Mouse (Mus musculus) heart, embryonic 15.5 days (tissue): ENCODE measurements around the gene Syn3. TPM values are rescaled to one million over a fixed set of nuclear protein-coding genes. Genes with fewer than 3 reads are reported as not detected.

Experiments
- ATAC-seq: fragments of 200-750 bp; cut with Nextera tagmentation; replicated peaks from 2 replicates; pipeline ENCODE4 v1.8.0; 2017; ENCODE audit warnings: low read depth, moderate TSS enrichment; ENCODE audit not compliant: insufficient number of reproducible peaks, insufficient read depth, low FRiP score
- H3K27ac ChIP-seq: fragments of 300-500 bp; sonication (generic); 2 replicates; pipeline ENCODE4 v1.5.1; 2015; ENCODE audit warnings: mild to moderate bottlenecking, inconsistent platforms
- H3K27me3 ChIP-seq: fragments of 300-500 bp; sonication (generic); 2 replicates; pipeline ENCODE4 v1.6.1; 2015; ENCODE audit warnings: inconsistent platforms
- H3K36me3 ChIP-seq: fragments of 300-500 bp; sonication (generic); 2 replicates; pipeline ENCODE4 v1.6.1; 2015; ENCODE audit warnings: mild to moderate bottlenecking, inconsistent platforms
- H3K4me1 ChIP-seq: fragments of 300-500 bp; sonication (generic); replicated peaks from 2 replicates; pipeline ENCODE4 v1.6.1; 2015; ENCODE audit warnings: inconsistent platforms
- H3K4me2 ChIP-seq: fragments of 300-500 bp; sonication (generic); 2 replicates; pipeline ENCODE4 v1.6.1; 2015; ENCODE audit warnings: inconsistent platforms, mild to moderate bottlenecking, moderate library complexity
- H3K4me3 ChIP-seq: fragments of 300-500 bp; sonication (generic); 2 replicates; pipeline ENCODE4 v1.5.1; 2015; ENCODE audit warnings: mild to moderate bottlenecking, inconsistent platforms
- H3K9ac ChIP-seq: fragments of 300-500 bp; sonication (generic); 2 replicates; pipeline ENCODE4 v1.6.1; 2015; ENCODE audit warnings: mild to moderate bottlenecking, inconsistent platforms
- H3K9me3 ChIP-seq: fragments of 300-500 bp; sonication (generic); replicated peaks from 2 replicates; pipeline ENCODE4 v1.6.1; 2016; ENCODE audit warnings: inconsistent platforms
- WGBS: fragments of 180-500 bp; shearing (Covaris S2); methylation state at CpG from one replicate; pipeline ENCODE4 v1.1.7; 2015; ENCODE audit warnings: mixed read lengths; 5-methylcytosine and 5-hydroxymethylcytosine counted together
- polyA plus RNA-seq: library from polyadenylated mRNA; unstranded; fragments of >200 nt; fragmentation: Nextera tagmentation; extraction: Ambion mirVana; gene quantifications from 2 replicates; pipeline ENCODE4 v1.2.1, GENCODE M21; 2015

Syn3 gene
- polyA plus RNA-seq, 1 experiment from 2014 or later = 0.82 TPM

- ATAC-seq = peak; percentile 43
These were observed 331.8 kb downstream of the Syn3 start for GRCm38 (mm10) chr10:86166854-86167268.

GRCm38 (mm10) chr10:86164098-86164497 is 334.6 kb downstream of the Syn3 start:
- peaks cover 15% of the 10 kb centered on the region for H3K4me1 ChIP-seq
- H3K9ac ChIP-seq = no peak overlapping the region
- 58% methylated on average over 3 of the region's 3 CpGs for WGBS
- H3K27me3 ChIP-seq = no peaks in the 10 kb centered on the region
- ATAC-seq = no peak
- no peaks in the 10 kb centered on the region for H3K9me3 ChIP-seq
- no peaks in the 10 kb centered on the region for H3K36me3 ChIP-seq
- H3K4me3 ChIP-seq = no peak overlapping the region
- H3K4me2 ChIP-seq = no peak overlapping the region
- no peak overlapping the region for H3K27ac ChIP-seq

More at GRCm38 (mm10) chr10:86166854-86167268, 331.8 kb downstream of the Syn3 start:
- no peaks in the 10 kb centered on the region for H3K27me3 ChIP-seq
- WGBS = 8% methylated on average over 4 of the region's 4 CpGs
- no peaks in the 10 kb centered on the region for H3K36me3 ChIP-seq
- peaks cover 9% of the 10 kb centered on the region for H3K4me1 ChIP-seq
- no peak overlapping the region for H3K9ac ChIP-seq
- H3K27ac ChIP-seq = peak overlapping the region; percentile 68
- no peak overlapping the region for H3K4me3 ChIP-seq
- H3K9me3 ChIP-seq = no peaks in the 10 kb centered on the region
- no peak overlapping the region for H3K4me2 ChIP-seq

- H3K4me1 ChIP-seq = peaks cover 12% of the 10 kb centered on the region
- no peaks in the 10 kb centered on the region for H3K9me3 ChIP-seq
- WGBS = 29% methylated on average over 6 of the region's 6 CpGs
- no peak overlapping the region for H3K4me3 ChIP-seq
- 0 out of 2 replicates have a peak, but pooled peaks have one; percentile 28 for ATAC-seq
- H3K36me3 ChIP-seq = no peaks in the 10 kb centered on the region
- H3K27me3 ChIP-seq = no peaks in the 10 kb centered on the region
- H3K9ac ChIP-seq = no peak overlapping the region
- no peak overlapping the region for H3K27ac ChIP-seq
- no peak overlapping the region for H3K4me2 ChIP-seq
These were observed 336.9 kb downstream of the Syn3 start for GRCm38 (mm10) chr10:86161783-86162271.

- no peaks in the 10 kb centered on the region for H3K36me3 ChIP-seq
- ATAC-seq = 0 out of 2 replicates have a peak, but pooled peaks have one; percentile 18
- H3K27ac ChIP-seq = 0 out of 2 replicates have a peak overlapping the region, but pooled peaks have one; percentile 7
- no peaks in the 10 kb centered on the region for H3K9me3 ChIP-seq
- no peak overlapping the region for H3K4me3 ChIP-seq
- no peak overlapping the region for H3K4me2 ChIP-seq
- WGBS = 75% methylated on average over 8 of the region's 8 CpGs
- peaks cover 9% of the 10 kb centered on the region for H3K4me1 ChIP-seq
- no peaks in the 10 kb centered on the region for H3K27me3 ChIP-seq
- H3K9ac ChIP-seq = no peak overlapping the region
These were observed 340.3 kb downstream of the Syn3 start for GRCm38 (mm10) chr10:86158198-86158899.

GRCm38 (mm10) chr10:86155344-86155743 is 343.4 kb downstream of the Syn3 start:
- WGBS = 62% methylated on average over 3 of the region's 3 CpGs
- Histone ChIP-seq H3K4me2 (no peak overlapping the region), H3K4me1 (peaks cover 3% of the 10 kb centered on the region; the same call in 1 of the 2 replicates), H3K36me3 (no peaks in the 10 kb centered on the region), H3K9ac (no peak overlapping the region), H3K27me3 (no peaks in the 10 kb centered on the region), H3K4me3 (no peak overlapping the region), H3K9me3 (no peaks in the 10 kb centered on the region), H3K27ac (no peak overlapping the region)
- ATAC-seq = no peak

GRCm38 (mm10) chr10:86153221-86153620 is 345.5 kb downstream of the Syn3 start:
- Histone ChIP-seq H3K9ac (no peak overlapping the region), H3K4me1 (peaks cover 3% of the 10 kb centered on the region; the same call in 1 of the 2 replicates), H3K27ac (no peak overlapping the region), H3K9me3 (no peaks in the 10 kb centered on the region), H3K4me3 (no peak overlapping the region), H3K4me2 (no peak overlapping the region), H3K36me3 (no peaks in the 10 kb centered on the region), H3K27me3 (no peaks in the 10 kb centered on the region)
- ATAC-seq = no peak

GRCm38 (mm10) chr10:86151357-86151756 is 347.3 kb downstream of the Syn3 start:
- Histone ChIP-seq H3K4me2 (no peak overlapping the region), H3K4me3 (no peak overlapping the region), H3K27ac (no peak overlapping the region), H3K9me3 (no peaks in the 10 kb centered on the region), H3K4me1 (peaks cover 3% of the 10 kb centered on the region; the same call in 1 of the 2 replicates), H3K27me3 (no peaks in the 10 kb centered on the region), H3K9ac (no peak overlapping the region), H3K36me3 (no peaks in the 10 kb centered on the region)
- ATAC-seq = no peak
- WGBS = 50% methylated on average over 5 of the region's 5 CpGs

GRCm38 (mm10) chr10:86150076-86150475 is 348.6 kb downstream of the Syn3 start:
- 41% methylated on average over 1 of the region's 1 CpGs for WGBS
- Histone ChIP-seq H3K4me3 (no peak overlapping the region), H3K9ac (no peak overlapping the region), H3K4me1 (peaks cover 3% of the 10 kb centered on the region; the same call in 1 of the 2 replicates), H3K4me2 (no peak overlapping the region), H3K27ac (no peak overlapping the region), H3K27me3 (no peaks in the 10 kb centered on the region), H3K9me3 (no peaks in the 10 kb centered on the region), H3K36me3 (no peaks in the 10 kb centered on the region)
- ATAC-seq = no peak

- 65% methylated on average over 3 of the region's 3 CpGs for WGBS
- Histone ChIP-seq H3K4me1 (peaks cover 3% of the 10 kb centered on the region; the same call in 1 of the 2 replicates), H3K27ac (no peak overlapping the region), H3K9me3 (no peaks in the 10 kb centered on the region), H3K9ac (no peak overlapping the region), H3K27me3 (no peaks in the 10 kb centered on the region), H3K4me2 (no peak overlapping the region), H3K36me3 (no peaks in the 10 kb centered on the region), H3K4me3 (no peak overlapping the region)
- ATAC-seq = no peak
These were observed 349.5 kb downstream of the Syn3 start for GRCm38 (mm10) chr10:86149029-86149818.

GRCm38 (mm10) chr10:86139061-86139681 is 359.5 kb downstream of the Syn3 start:
- 0 out of 2 replicates have a peak overlapping the region, but pooled peaks have one; percentile 8 for H3K27ac ChIP-seq
- no peak overlapping the region for H3K4me2 ChIP-seq
- 59% methylated on average over 8 of the region's 8 CpGs for WGBS
- H3K9me3 ChIP-seq = no peaks in the 10 kb centered on the region
- ATAC-seq = peak; percentile 53
- no peak overlapping the region for H3K4me3 ChIP-seq
- H3K36me3 ChIP-seq = no peaks in the 10 kb centered on the region
- H3K4me1 ChIP-seq = peaks cover 5% of the 10 kb centered on the region; the same call in 1 of the 2 replicates
- H3K27me3 ChIP-seq = no peaks in the 10 kb centered on the region
- H3K9ac ChIP-seq = no peak overlapping the region
